Comparison of ENCODE assay signal across 11 mouse cellular contexts in genomic region chr7:45176356-45176755, GRCm38 (mm10). TPM values are rescaled to one million over a fixed set of nuclear protein-coding genes. Genes with fewer than 3 reads are reported as not detected.
DNase-seq lines count a peak whose midpoint lies in the region; ATAC-seq lines count a peak whose summit lies in the region.
"Had no signal": no experiment of that assay in that cellular context is flagged by ENCODE, and none has a peak within 500 bp of the region (broad histone marks: within the 10 kb centered on the region; RNA-seq: fewer than 3 reads in every experiment).

No protein-coding gene starts in this region.

- H3K4me3 ChIP-seq in liver, embryonic 11.5 days (ENCODE audit: low read depth, low read length) = 0 out of 2 replicates have a peak overlapping the region, but pooled peaks have one; percentile 12
- H3K4me3 ChIP-seq in liver, embryonic 12.5 days = no peak overlapping the region; the same call in 1 of the 2 replicates
- peak overlapping the region; percentile 15; the same call in 1 of the 2 replicates for H3K4me3 ChIP-seq in intestine, embryonic 15.5 days (replicated peaks)
- H3K4me3 ChIP-seq in stomach, embryonic 14.5 days (ENCODE audit: low read depth, low read length) = peak overlapping the region; percentile 4; the same call in 1 of the 2 replicates

- no peak overlapping the region for H3K4me2 ChIP-seq in liver, embryonic 11.5 days
- no peak overlapping the region for H3K4me2 ChIP-seq in liver, embryonic 12.5 days
- peak overlapping the region; percentile 42 for H3K4me2 ChIP-seq in intestine, embryonic 15.5 days (replicated peaks)
- H3K4me2 ChIP-seq in stomach, embryonic 14.5 days (replicated peaks; ENCODE audit: low read depth, low read length) = peak overlapping the region; percentile 16; the same call in 1 of the 2 replicates

- ATAC-seq in cerebellum, adult (ENCODE audit: insufficient number of reproducible peaks, low FRiP score, low TSS enrichment) = no peak
- ATAC-seq in liver, embryonic 11.5 days (replicated peaks; ENCODE audit: low FRiP score) = no peak
- no peak for ATAC-seq in liver, embryonic 12.5 days
- no peak for ATAC-seq in intestine, embryonic 15.5 days
- no peak for ATAC-seq in stomach, embryonic 14.5 days (ENCODE audit: insufficient number of reproducible peaks, insufficient read depth, low FRiP score, low read depth)

- peak; percentile 49 to 63 for DNase-seq in cerebellum, postnatal 25 days
- no peak for DNase-seq in liver, embryonic 11.5 days (ENCODE audit: low spot score)
- DNase-seq in adrenal gland, postnatal 36 days = no peak
- DNase-seq in adrenal gland, adult 8-10 months = no peak
- DNase-seq: cerebellum, adult 11 months; lung, postnatal 14 days; thymus, postnatal 14 days had no signal

- 0 out of 2 replicates have a peak, but pooled peaks cover 3% of the 10 kb centered on the region for H3K4me1 ChIP-seq in liver, embryonic 11.5 days (replicated peaks; ENCODE audit: control insufficient read depth, insufficient read depth, low read length)
- H3K4me1 ChIP-seq in liver, embryonic 12.5 days = peaks cover 7% of the 10 kb centered on the region
- H3K4me1 ChIP-seq in intestine, embryonic 15.5 days (replicated peaks) = peaks cover 11% of the 10 kb centered on the region
- H3K4me1 ChIP-seq in stomach, embryonic 14.5 days (ENCODE audit: control insufficient read depth, insufficient read depth, low read length) = peaks cover 4% of the 10 kb centered on the region; the same call in 1 of the 2 replicates

- peaks cover 83% of the 10 kb centered on the region for H3K27me3 ChIP-seq in liver, embryonic 11.5 days (replicated peaks; ENCODE audit: control insufficient read depth, insufficient read depth, low read length)
- peaks cover 96% of the 10 kb centered on the region for H3K27me3 ChIP-seq in liver, embryonic 12.5 days (replicated peaks)
- peaks cover 95% of the 10 kb centered on the region for H3K27me3 ChIP-seq in intestine, embryonic 15.5 days (replicated peaks)
- peaks cover 66% of the 10 kb centered on the region for H3K27me3 ChIP-seq in stomach, embryonic 14.5 days (ENCODE audit: control insufficient read depth, insufficient read depth, low read length)

- no peaks in the 10 kb centered on the region for H3K36me3 ChIP-seq in liver, embryonic 11.5 days (ENCODE audit: control insufficient read depth, insufficient read depth, low read length)
- no peaks in the 10 kb centered on the region for H3K36me3 ChIP-seq in liver, embryonic 12.5 days
- H3K36me3 ChIP-seq in intestine, embryonic 15.5 days = no peaks in the 10 kb centered on the region
- no peaks in the 10 kb centered on the region for H3K36me3 ChIP-seq in stomach, embryonic 14.5 days (ENCODE audit: control insufficient read depth, insufficient read depth, low read length)

- 6% methylated on average over 31 of the region's 31 CpGs for WGBS in liver, embryonic 11.5 days
- WGBS in liver, embryonic 12.5 days (ENCODE audit: insufficient replicate concordance) = 6% methylated on average over 31 of the region's 31 CpGs
- 4% methylated on average over 31 of the region's 31 CpGs for WGBS in intestine, embryonic 15.5 days
- 5% methylated on average over 30 of the region's 31 CpGs for WGBS in stomach, embryonic 14.5 days

- H3K9me3 ChIP-seq in liver, embryonic 11.5 days (ENCODE audit: control insufficient read depth, low read length) = 0 out of 2 replicates have a peak, but pooled peaks cover under 1% of the 10 kb centered on the region
- H3K9me3 ChIP-seq in liver, embryonic 12.5 days (replicated peaks) = no peaks in the 10 kb centered on the region; the same call in 1 of the 2 replicates
- H3K9me3 ChIP-seq in intestine, embryonic 15.5 days = no peaks in the 10 kb centered on the region
- H3K9me3 ChIP-seq in stomach, embryonic 14.5 days (ENCODE audit: control insufficient read depth, low read depth, low read length) = no peaks in the 10 kb centered on the region

- no peak overlapping the region for H3K9ac ChIP-seq in liver, embryonic 11.5 days (ENCODE audit: low read depth, low read length)
- H3K9ac ChIP-seq in liver, embryonic 12.5 days = no peak overlapping the region
- no peak overlapping the region for H3K9ac ChIP-seq in intestine, embryonic 15.5 days
- H3K9ac ChIP-seq in stomach, embryonic 14.5 days (replicated peaks; ENCODE audit: low read depth, low read length) = no peak overlapping the region

- no peak overlapping the region for H3K27ac ChIP-seq in liver, embryonic 11.5 days (ENCODE audit: low read depth, low read length)
- no peak overlapping the region for H3K27ac ChIP-seq in liver, embryonic 12.5 days
- no peak overlapping the region for H3K27ac ChIP-seq in intestine, embryonic 15.5 days
- no peak overlapping the region for H3K27ac ChIP-seq in stomach, embryonic 14.5 days (ENCODE audit: low read length)

RNA-seq across cellular contexts. Expression of gene Gfy, which starts 3.0 kb away (rescaled TPM):
- not detected in 2 replicates for polyA plus RNA-seq in liver, embryonic 11.5 days (2014; fragmentation: Nextera tagmentation; extraction: Ambion mirVana)
- not detected in 2 replicates for polyA plus RNA-seq in liver, embryonic 12.5 days (2016; fragmentation: Nextera tagmentation; extraction: Ambion mirVana)
- polyA plus RNA-seq in intestine, embryonic 15.5 days (2015; fragmentation: Nextera tagmentation; extraction: Ambion mirVana) = not detected in 2 replicates
- not detected in 2 replicates for polyA plus RNA-seq in stomach, embryonic 14.5 days (2014; fragmentation: Nextera tagmentation; extraction: Ambion mirVana)
- not detected for total RNA-seq in adrenal gland, postnatal 36 days (2021)
- total RNA-seq in adrenal gland, adult 8-10 months (2022) = not detected

RNA-seq across cellular contexts. Expression of gene Pth2, which starts 4.4 kb away (rescaled TPM):
- not detected in 2 replicates for polyA plus RNA-seq in liver, embryonic 11.5 days (2014; fragmentation: Nextera tagmentation; extraction: Ambion mirVana)
- not detected in 2 replicates for polyA plus RNA-seq in liver, embryonic 12.5 days (2016; fragmentation: Nextera tagmentation; extraction: Ambion mirVana)
- not detected in 2 replicates for polyA plus RNA-seq in intestine, embryonic 15.5 days (2015; fragmentation: Nextera tagmentation; extraction: Ambion mirVana)
- not detected in 2 replicates for polyA plus RNA-seq in stomach, embryonic 14.5 days (2014; fragmentation: Nextera tagmentation; extraction: Ambion mirVana)
- not detected for total RNA-seq in adrenal gland, postnatal 36 days (2021)
- total RNA-seq in adrenal gland, adult 8-10 months (2022) = not detected

RNA-seq across cellular contexts. Expression of gene Slc17a7, which starts 12.6 kb away (rescaled TPM):
- polyA plus RNA-seq in liver, embryonic 11.5 days (2014; fragmentation: Nextera tagmentation; extraction: Ambion mirVana) = 0.57 and 0.74 TPM in 2 replicates
- polyA plus RNA-seq in liver, embryonic 12.5 days (2016; fragmentation: Nextera tagmentation; extraction: Ambion mirVana) = not detected in 2 replicates
- 0.13 and 0.15 TPM in 2 replicates for polyA plus RNA-seq in intestine, embryonic 15.5 days (2015; fragmentation: Nextera tagmentation; extraction: Ambion mirVana)
- 0.20 TPM in 1 of 2 replicates, not detected in the other for polyA plus RNA-seq in stomach, embryonic 14.5 days (2014; fragmentation: Nextera tagmentation; extraction: Ambion mirVana)
- under 1 TPM in 1 of 2 experiments, not detected in 1; 0.17 TPM for total RNA-seq in adrenal gland, postnatal 36 days (2021)
- total RNA-seq in adrenal gland, adult 8-10 months (2022) = 1 to 10 TPM in 1 of 4 experiments, under 1 TPM in 3; 0.46 to 1.1 (median 0.65) TPM

RNA-seq across cellular contexts. Expression of gene Aldh16a1, which starts 22.0 kb away (rescaled TPM):
- 56.0 and 60.6 TPM in 2 replicates for polyA plus RNA-seq in liver, embryonic 11.5 days (2014; fragmentation: Nextera tagmentation; extraction: Ambion mirVana)
- polyA plus RNA-seq in liver, embryonic 12.5 days (2016; fragmentation: Nextera tagmentation; extraction: Ambion mirVana) = 35.9 and 41.2 TPM in 2 replicates
- 79.0 and 87.3 TPM in 2 replicates for polyA plus RNA-seq in intestine, embryonic 15.5 days (2015; fragmentation: Nextera tagmentation; extraction: Ambion mirVana)
- 43.4 and 54.1 TPM in 2 replicates for polyA plus RNA-seq in stomach, embryonic 14.5 days (2014; fragmentation: Nextera tagmentation; extraction: Ambion mirVana)
- total RNA-seq in adrenal gland, postnatal 36 days (2021) = 10 to 100 TPM; 62.7 to 76.7 TPM
- 10 to 100 TPM; 76.3 to 79.7 (median 77.2) TPM for total RNA-seq in adrenal gland, adult 8-10 months (2022)

RNA-seq across cellular contexts. Expression of gene Pih1d1, which starts 22.3 kb away (rescaled TPM):
- 86.2 and 87.7 TPM in 2 replicates for polyA plus RNA-seq in liver, embryonic 11.5 days (2014; fragmentation: Nextera tagmentation; extraction: Ambion mirVana)
- 60.5 and 61.7 TPM in 2 replicates for polyA plus RNA-seq in liver, embryonic 12.5 days (2016; fragmentation: Nextera tagmentation; extraction: Ambion mirVana)
- polyA plus RNA-seq in intestine, embryonic 15.5 days (2015; fragmentation: Nextera tagmentation; extraction: Ambion mirVana) = 94.1 and 98.9 TPM in 2 replicates
- 103 and 114 TPM in 2 replicates for polyA plus RNA-seq in stomach, embryonic 14.5 days (2014; fragmentation: Nextera tagmentation; extraction: Ambion mirVana)
- 10 to 100 TPM; 59.1 to 77.0 TPM for total RNA-seq in adrenal gland, postnatal 36 days (2021)
- 10 to 100 TPM; 58.4 to 73.0 (median 68.9) TPM for total RNA-seq in adrenal gland, adult 8-10 months (2022)

Comparison
In these comparisons a context has a peak if more than half of its experiments do, and no peak if none do; other contexts are left out.
1. DNase-seq: peak in cerebellum, postnatal 25 days (2 of 2); none in liver, embryonic 11.5 days (single experiment), adrenal gland, postnatal 36 days (0 of 2) and adrenal gland, adult 8-10 months (single experiment).
2. H3K4me2 ChIP-seq: peak in intestine, embryonic 15.5 days (single experiment) and stomach, embryonic 14.5 days (single experiment); none in liver, embryonic 11.5 days (single experiment) and liver, embryonic 12.5 days (single experiment).